26 mouse cellular contexts compared by ENCODE assay signal in genomic region chr2:74209421-74209917, GRCm38 (mm10).
DNase-seq lines count a peak whose midpoint lies in the region; ATAC-seq and TF ChIP-seq lines count a peak whose summit lies in the region.
"Had no signal": no experiment of that assay in that cellular context is flagged by ENCODE, and none has a peak within 500 bp of the region (broad histone marks: within the 10 kb centered on the region; RNA-seq: fewer than 3 reads in every experiment).

No protein-coding gene starts in this region.

- 21% methylated on average over 3 of the region's 3 CpGs for WGBS in forebrain, embryonic 12.5 days
- 42% methylated on average over 3 of the region's 3 CpGs for WGBS in forebrain, embryonic 11.5 days
- 47% methylated on average over 3 of the region's 3 CpGs for WGBS in limb, embryonic 13.5 days
- 26% methylated on average over 3 of the region's 3 CpGs for WGBS in midbrain, embryonic 14.5 days

- peak overlapping the region; percentile 33; the same call in 1 of the 2 replicates for H3K4me2 ChIP-seq in forebrain, embryonic 12.5 days
- H3K4me2 ChIP-seq in forebrain, embryonic 11.5 days (ENCODE audit: low read depth, low read length, severe bottlenecking): no peak overlapping the region; the same call in 1 of the 2 replicates
- H3K4me2 ChIP-seq in limb, embryonic 13.5 days (replicated peaks): peak overlapping the region; percentile 9; the same call in 1 of the 2 replicates
- no peak overlapping the region for H3K4me2 ChIP-seq in midbrain, embryonic 14.5 days (ENCODE audit: low read length)
- H3K4me2 ChIP-seq: embryonic facial prominence, embryonic 15.5 days; heart, embryonic 12.5 days; neural tube, embryonic 15.5 days had no signal

- no peak overlapping the region for H3K4me3 ChIP-seq in forebrain, embryonic 12.5 days (replicated peaks)
- H3K4me3 ChIP-seq in forebrain, embryonic 11.5 days (ENCODE audit: low read depth, low read length): no peak overlapping the region
- H3K4me3 ChIP-seq in limb, embryonic 13.5 days: no peak overlapping the region
- no peak overlapping the region for H3K4me3 ChIP-seq in midbrain, embryonic 14.5 days (replicated peaks; ENCODE audit: low read depth, low read length)
- H3K4me3 ChIP-seq: embryonic facial prominence, embryonic 15.5 days; heart, embryonic 12.5 days; layer of hippocampus, adult 2 months; neural tube, embryonic 15.5 days had no signal

- peaks cover 31% of the 10 kb centered on the region for H3K4me1 ChIP-seq in forebrain, embryonic 12.5 days
- peaks cover 11% of the 10 kb centered on the region; the same call in 1 of the 2 replicates for H3K4me1 ChIP-seq in forebrain, embryonic 11.5 days (replicated peaks; ENCODE audit: control insufficient read depth, insufficient read depth, low read length)
- peaks cover 38% of the 10 kb centered on the region for H3K4me1 ChIP-seq in limb, embryonic 13.5 days
- H3K4me1 ChIP-seq in midbrain, embryonic 14.5 days (ENCODE audit: control insufficient read depth, insufficient read depth, low read length): peaks cover 25% of the 10 kb centered on the region

- intact Hi-C loops in gastrocnemius, postnatal 36 days (cut with DNase I): no loop called here

- no peaks in the 10 kb centered on the region for H3K27me3 ChIP-seq in forebrain, embryonic 12.5 days
- H3K27me3 ChIP-seq in forebrain, embryonic 11.5 days (ENCODE audit: control insufficient read depth, insufficient read depth, low read length): no peaks in the 10 kb centered on the region
- H3K27me3 ChIP-seq in limb, embryonic 13.5 days: no peaks in the 10 kb centered on the region
- no peaks in the 10 kb centered on the region for H3K27me3 ChIP-seq in midbrain, embryonic 14.5 days (ENCODE audit: control insufficient read depth, insufficient read depth, low read length)
- H3K27me3 ChIP-seq: embryonic facial prominence, embryonic 15.5 days; heart, embryonic 12.5 days; neural tube, embryonic 15.5 days had no signal

- TF ChIP-seq POLR2A in brain, embryonic 14.5 days (IDR thresholded peaks at IDR 0.05; ENCODE audit: borderline replicate concordance, extremely low read depth, insufficient read depth, insufficient read length, poor library complexity, severe bottlenecking): no peak

- ATAC-seq in forebrain, embryonic 12.5 days (ENCODE audit: low FRiP score): no peak
- no peak for ATAC-seq in forebrain, embryonic 11.5 days (replicated peaks; ENCODE audit: low FRiP score)
- ATAC-seq in limb, embryonic 13.5 days (ENCODE audit: low FRiP score, low read depth): no peak
- ATAC-seq in midbrain, embryonic 14.5 days (ENCODE audit: low FRiP score, low TSS enrichment): peak; percentile 46; the same call in 1 of the 2 replicates
- ATAC-seq: intestine, embryonic 16.5 days had no signal

- DNase-seq in forebrain, embryonic 11.5 days (ENCODE audit: low spot score): no peak
- peak; percentile 54 for DNase-seq in brain, embryonic 14.5 days (ENCODE audit: low read depth)
- peak; percentile 54 for DNase-seq in midbrain, embryonic 14.5 days
- no peak for DNase-seq in lung, postnatal 14 days
- DNase-seq in gastrocnemius, postnatal 36 days: no peak
- DNase-seq: adrenal gland, postnatal 14 days; cerebellum, adult 9-11 months; gastrocnemius, postnatal 10 days; heart, adult 11 months; heart, postnatal 10 days; kidney, adult 9 months; kidney, postnatal 25 days; layer of hippocampus, postnatal 36 days; liver; right cerebral cortex, adult 18-20 months; thymus, adult 18-20 months; thymus, postnatal 4 days had no signal

- no peaks in the 10 kb centered on the region for H3K9me3 ChIP-seq in forebrain, embryonic 12.5 days
- H3K9me3 ChIP-seq in forebrain, embryonic 11.5 days (ENCODE audit: control insufficient read depth, low read length): no peaks in the 10 kb centered on the region
- no peaks in the 10 kb centered on the region for H3K9me3 ChIP-seq in limb, embryonic 13.5 days
- no peaks in the 10 kb centered on the region for H3K9me3 ChIP-seq in midbrain, embryonic 14.5 days (ENCODE audit: control insufficient read depth, low read length)
- H3K9me3 ChIP-seq: embryonic facial prominence, embryonic 15.5 days; heart, embryonic 12.5 days; neural tube, embryonic 15.5 days had no signal

- no peak for TF ChIP-seq CTCF in brain, embryonic 14.5 days (IDR thresholded peaks at IDR 0.05; ENCODE audit: borderline replicate concordance, extremely low read depth, insufficient read depth, insufficient read length)

- peak overlapping the region; percentile 42; the same call in 1 of the 2 replicates for H3K27ac ChIP-seq in forebrain, embryonic 12.5 days
- no peak overlapping the region for H3K27ac ChIP-seq in forebrain, embryonic 11.5 days (ENCODE audit: low read depth, low read length)
- peak overlapping the region; percentile 59 for H3K27ac ChIP-seq in limb, embryonic 13.5 days
- H3K27ac ChIP-seq in midbrain, embryonic 14.5 days (replicated peaks; ENCODE audit: low read depth, low read length): peak overlapping the region; percentile 22; the same call in 1 of the 2 replicates
- H3K27ac ChIP-seq: embryonic facial prominence, embryonic 15.5 days; hindbrain, postnatal 0 days; layer of hippocampus, adult 2 months; macrophage; neural tube, embryonic 15.5 days had no signal

- no peaks in the 10 kb centered on the region for H3K36me3 ChIP-seq in forebrain, embryonic 12.5 days (replicated peaks)
- H3K36me3 ChIP-seq in forebrain, embryonic 11.5 days (ENCODE audit: control insufficient read depth, insufficient read depth, low read length): no peaks in the 10 kb centered on the region
- H3K36me3 ChIP-seq in limb, embryonic 13.5 days: no peaks in the 10 kb centered on the region
- H3K36me3 ChIP-seq in midbrain, embryonic 14.5 days (ENCODE audit: control insufficient read depth, insufficient read depth, low read length): no peaks in the 10 kb centered on the region
- H3K36me3 ChIP-seq: embryonic facial prominence, embryonic 15.5 days; heart, embryonic 12.5 days; neural tube, embryonic 15.5 days had no signal

- no peak overlapping the region for H3K9ac ChIP-seq in forebrain, embryonic 12.5 days
- H3K9ac ChIP-seq in forebrain, embryonic 11.5 days (ENCODE audit: low read length): no peak overlapping the region
- H3K9ac ChIP-seq in limb, embryonic 13.5 days: no peak overlapping the region
- H3K9ac ChIP-seq in midbrain, embryonic 14.5 days (replicated peaks; ENCODE audit: low read length): no peak overlapping the region
- H3K9ac ChIP-seq: embryonic facial prominence, embryonic 15.5 days; heart, embryonic 12.5 days; neural tube, embryonic 15.5 days had no signal

Comparison
In these comparisons a context has a peak if more than half of its experiments do, and no peak if none do; other contexts are left out.
1. H3K4me2 ChIP-seq: peak in forebrain, embryonic 12.5 days (single experiment) and limb, embryonic 13.5 days (single experiment); none in forebrain, embryonic 11.5 days (single experiment) and midbrain, embryonic 14.5 days (single experiment).
2. DNase-seq: peak in brain, embryonic 14.5 days (single experiment) and midbrain, embryonic 14.5 days (single experiment); none in forebrain, embryonic 11.5 days (single experiment), lung, postnatal 14 days (single experiment) and gastrocnemius, postnatal 36 days (0 of 2).